Mouse (Mus musculus): ENCODE data around the gene Tbx6.

GRCm38 (mm10) chr7:126800269-126801056, 19.2 kb downstream of the Tbx6 start:
- TF ChIP-seq POLR2A (IDR thresholded peaks at IDR 0.05; ENCODE audit: borderline replicate concordance, insufficient read depth, low read length) (no peak), CTCF (IDR thresholded peaks at IDR 0.05; ENCODE audit: borderline replicate concordance, insufficient read depth, low read depth, low read length) (no peak)
